In genomic region chr1:61373661-61374491, GRCm38 (mm10) we compare ENCODE assay signal across 9 mouse cellular contexts.
DNase-seq lines count a peak whose midpoint lies in the region; ATAC-seq and TF ChIP-seq lines count a peak whose summit lies in the region.
"Had no signal": no experiment of that assay in that cellular context is flagged by ENCODE, and none has a peak within 500 bp of the region (broad histone marks: within the 10 kb centered on the region; RNA-seq: fewer than 3 reads in every experiment).

No protein-coding gene starts in this region.

- DNase-seq in gastrocnemius, adult 2 months: peak; percentile 33
- DNase-seq in gastrocnemius, postnatal 10 days: no peak
- DNase-seq in kidney, postnatal 36 days: peak; percentile 60 to 83
- peak; percentile 55 for DNase-seq in retina, postnatal 1 day
- DNase-seq in thymus, adult 2 months: no peak
- DNase-seq in thymus, postnatal 0 days (ENCODE audit: low spot score): no peak
- DNase-seq in layer of hippocampus, postnatal 36 days: no peak
- DNase-seq: cerebellum, adult 9-11 months had no signal

- H3K9me3 ChIP-seq in heart, embryonic 15.5 days (replicated peaks): no peaks in the 10 kb centered on the region

- peaks cover 12% of the 10 kb centered on the region for H3K4me1 ChIP-seq in heart, embryonic 15.5 days (replicated peaks)
- no peaks in the 10 kb centered on the region; the same call in 1 of the 2 replicates for H3K4me1 ChIP-seq in thymus, adult 2 months (replicated peaks; ENCODE audit: control insufficient read depth, insufficient read depth, low read length)

- ATAC-seq in heart, embryonic 15.5 days (replicated peaks; ENCODE audit: insufficient number of reproducible peaks, insufficient read depth, low FRiP score, low read depth): peak; percentile 83

- 49% methylated on average over 17 of the region's 17 CpGs for WGBS in heart, embryonic 15.5 days
- 51% methylated on average over 17 of the region's 17 CpGs for WGBS in thymus, adult 2 months

- intact Hi-C loops in gastrocnemius, adult 2 months (cut with DNase I): no loop called here

- no peak for TF ChIP-seq CTCF in gastrocnemius, adult 2 months (IDR thresholded peaks at IDR 0.05)
- TF ChIP-seq CTCF in thymus, adult 2 months (IDR thresholded peaks at IDR 0.05; ENCODE audit: borderline replicate concordance, control insufficient read depth, extremely low read depth, insufficient read depth, low read length, poor library complexity): no peak

- no peaks in the 10 kb centered on the region for H3K36me3 ChIP-seq in heart, embryonic 15.5 days
- no peaks in the 10 kb centered on the region for H3K36me3 ChIP-seq in thymus, adult 2 months (ENCODE audit: control insufficient read depth, insufficient read depth, low read length)

- H3K9ac ChIP-seq in heart, embryonic 15.5 days: no peak overlapping the region

- no peaks in the 10 kb centered on the region for H3K27me3 ChIP-seq in heart, embryonic 15.5 days
- no peaks in the 10 kb centered on the region for H3K27me3 ChIP-seq in thymus, adult 2 months (ENCODE audit: control insufficient read depth, insufficient read depth, low read length)

- H3K4me2 ChIP-seq in heart, embryonic 15.5 days: no peak overlapping the region; the same call in 1 of the 2 replicates

- peak overlapping the region; percentile 5; the same call in 1 of the 2 replicates for H3K4me3 ChIP-seq in gastrocnemius, adult 2 months
- H3K4me3 ChIP-seq in heart, embryonic 15.5 days: no peak overlapping the region
- H3K4me3 ChIP-seq in thymus, adult 2 months (ENCODE audit: control insufficient read depth, insufficient read depth, low read length): no peak overlapping the region

- peak overlapping the region; percentile 56 for H3K27ac ChIP-seq in gastrocnemius, adult 2 months
- peak overlapping the region; percentile 58; the same call in 1 of the 2 replicates for H3K27ac ChIP-seq in heart, embryonic 15.5 days
- H3K27ac ChIP-seq in thymus, adult 2 months (ENCODE audit: control insufficient read depth, insufficient read depth, low read length): no peak overlapping the region

- TF ChIP-seq POLR2A in thymus, adult 2 months (IDR thresholded peaks at IDR 0.05; ENCODE audit: control insufficient read depth, extremely low read depth, insufficient read depth, low read length, poor library complexity): no peak

Comparison
In these comparisons a context has a peak if more than half of its experiments do, and no peak if none do; other contexts are left out.
1. DNase-seq: peak in gastrocnemius, adult 2 months (single experiment), kidney, postnatal 36 days (2 of 2) and retina, postnatal 1 day (single experiment); none in gastrocnemius, postnatal 10 days (single experiment), thymus, adult 2 months (single experiment), thymus, postnatal 0 days (single experiment) and layer of hippocampus, postnatal 36 days (0 of 2).